Mouse (Mus musculus) hindlimb bud, embryonic 11.5 days (tissue): ENCODE measurements at regions not wholly inside any gene's neighbourhood (a gene's known extent, or its start where the extent isn't known, plus 50 kb on each side); places are given as distances from the start of the nearest gene placed in this dataset.

Source experiments
- DNase-seq: peaks from one replicate; pipeline ENCODE4 v3.0.0-alpha.2; 2012; ENCODE audit warnings: low read depth, low spot score; ENCODE audit errors: extremely low spot score

GRCm38 (mm10) chr5:119944371-119944770 is 111.9 kb downstream of the Tbx5 start:
- no peak for DNase-seq

GRCm38 (mm10) chr5:119948399-119948798 is 115.9 kb downstream of the Tbx5 start:
- no peak for DNase-seq

GRCm38 (mm10) chr5:119952085-119952484 is 119.6 kb downstream of the Tbx5 start:
- DNase-seq, result no peak

GRCm38 (mm10) chr5:119953189-119953588 is 120.7 kb downstream of the Tbx5 start:
- no peak for DNase-seq

- no peak for DNase-seq
Measured at GRCm38 (mm10) chr5:119953811-119954566, 121.5 kb downstream of the Tbx5 start.

- DNase-seq, result no peak
Measured at GRCm38 (mm10) chr5:119958942-119959341, 126.5 kb downstream of the Tbx5 start.

- no peak for DNase-seq
Measured at GRCm38 (mm10) chr5:119964751-119965150, 132.3 kb downstream of the Tbx5 start.

- no peak for DNase-seq
Measured at GRCm38 (mm10) chr5:119971286-119971685, 138.8 kb downstream of the Tbx5 start.

- DNase-seq, result no peak
Measured at GRCm38 (mm10) chr5:119972802-119973437, 140.5 kb downstream of the Tbx5 start.

- DNase-seq, result no peak
Measured at GRCm38 (mm10) chr5:119978096-119978715, 138.1 kb upstream of the Rbm19 start.

GRCm38 (mm10) chr5:119981111-119981807 is 135.0 kb upstream of the Rbm19 start:
- no peak for DNase-seq

- no peak for DNase-seq
Measured at GRCm38 (mm10) chr5:119984206-119984605, 132.1 kb upstream of the Rbm19 start.

GRCm38 (mm10) chr5:119992130-119992529 is 124.1 kb upstream of the Rbm19 start:
- DNase-seq, result no peak

- no peak for DNase-seq
Measured at GRCm38 (mm10) chr5:119995726-119996125, 120.5 kb upstream of the Rbm19 start.

- DNase-seq, result no peak
Measured at GRCm38 (mm10) chr5:120005696-120006469, 110.4 kb upstream of the Rbm19 start.

- no peak for DNase-seq
Measured at GRCm38 (mm10) chr5:120007738-120008137, 108.5 kb upstream of the Rbm19 start.

- peak; percentile 22 for DNase-seq
Measured at GRCm38 (mm10) chr5:120008306-120008705, 108.0 kb upstream of the Rbm19 start.

GRCm38 (mm10) chr5:120015417-120015816 is 100.8 kb upstream of the Rbm19 start:
- DNase-seq, result no peak

- DNase-seq, result no peak
Measured at GRCm38 (mm10) chr5:120018126-120018525, 98.1 kb upstream of the Rbm19 start.

GRCm38 (mm10) chr5:120020748-120021147 is 95.5 kb upstream of the Rbm19 start:
- DNase-seq, result no peak

- DNase-seq, result no peak
Measured at GRCm38 (mm10) chr5:120022276-120022675, 94.0 kb upstream of the Rbm19 start.
